Mouse (Mus musculus) CH12.LX (cell line): ENCODE results near the gene Rad54l2. TPM values are rescaled to one million over a fixed set of nuclear protein-coding genes. Genes with fewer than 3 reads are reported as not detected.

Source experiments
- DNase-seq: peaks from one replicate; pipeline ENCODE4 v3.0.0-alpha.2; 2013; ENCODE audit errors: extremely low read depth
- H3K27ac ChIP-seq: 2 replicates; pipeline ENCODE4 v1.5.1; 2012; ENCODE audit warnings: low read depth, mild to moderate bottlenecking, control low read depth, moderate library complexity; ENCODE audit not compliant: insufficient read depth
- H3K27me3 ChIP-seq: replicated peaks from 2 replicates; pipeline ENCODE3; 2012; ENCODE audit warnings: inconsistent platforms
- H3K36me3 ChIP-seq, 2 experiments: replicated peaks in 1 of 2; 2 replicates each; pipeline versions ENCODE3 to v1.6.1; 2012; ENCODE audit warnings: inconsistent platforms in 1 of 2, low read length in 1 of 2, mild to moderate bottlenecking in 1 of 2, mixed read lengths in 1 of 2, moderate library complexity in 1 of 2; ENCODE audit not compliant: control insufficient read depth in 1 of 2, insufficient read depth in 1 of 2
- H3K4me1 ChIP-seq, 2 experiments: 2 replicates each; pipeline ENCODE4 v1.6.1; 2012; ENCODE audit warnings: inconsistent platforms in 1 of 2, moderate library complexity in 1 of 2; ENCODE audit not compliant: insufficient read depth in 2 of 2, control insufficient read depth in 1 of 2
- H3K4me2 ChIP-seq: 2 replicates; pipeline ENCODE4 v1.6.1; 2012; ENCODE audit warnings: low read depth, mild to moderate bottlenecking, control low read depth; ENCODE audit not compliant: poor library complexity, insufficient read depth, severe bottlenecking
- H3K4me3 ChIP-seq, 3 experiments: fragments of 150-350 bp in 1 of 3; sonication (generic) in 1 of 3; replicated peaks in 1 of 3; 2 replicates each; pipeline versions ENCODE3 to v1.5.1; 2011 to 2012; ENCODE audit warnings: low read depth in 2 of 3, low read length in 2 of 3, mild to moderate bottlenecking in 2 of 3, moderate library complexity in 2 of 3, control low read depth in 1 of 3, improper control_type of control experiment in 1 of 3, inconsistent platforms in 1 of 3, mixed read lengths in 1 of 3; ENCODE audit not compliant: poor library complexity in 1 of 3
- H3K79me2 ChIP-seq: replicated peaks from 2 replicates; pipeline ENCODE4 v1.6.1; 2012; ENCODE audit warnings: mild to moderate bottlenecking, moderate library complexity; ENCODE audit not compliant: control insufficient read depth, poor library complexity, insufficient read depth, severe bottlenecking; ENCODE audit errors: extremely low read depth
- H3K9ac ChIP-seq: 2 replicates; pipeline ENCODE4 v1.6.1; 2012; ENCODE audit warnings: low read depth, mild to moderate bottlenecking, control low read depth, moderate library complexity; ENCODE audit not compliant: insufficient read depth
- H3K9me3 ChIP-seq: replicated peaks from 2 replicates; pipeline ENCODE3; 2012; ENCODE audit warnings: low read length, inconsistent platforms, mixed read lengths
- CHD1 ChIP-seq: IDR thresholded peaks from 2 replicates; pipeline ENCODE4 v1.6.1; 2012; ENCODE audit warnings: low read depth, low read length, improper control_type of control experiment, inconsistent platforms
- CTCF ChIP-seq, 2 experiments: IDR thresholded peaks in 1 of 2; conservative IDR thresholded peaks in 1 of 2; 2 replicates each; pipeline ENCODE4 v1.5.1; 2011 to 2012; ENCODE audit warnings: low read depth in 2 of 2, low read length in 2 of 2, improper control_type of control experiment in 1 of 2, inconsistent platforms in 1 of 2, mild to moderate bottlenecking in 1 of 2, moderate library complexity in 1 of 2
- E2F4 ChIP-seq: IDR thresholded peaks from 2 replicates; pipeline ENCODE4 v1.6.1; 2011; ENCODE audit warnings: low read depth, low read length, improper control_type of control experiment; ENCODE audit not compliant: insufficient replicate concordance
- JUND ChIP-seq: conservative IDR thresholded peaks from 2 replicates; pipeline ENCODE4 v1.6.1; 2011; ENCODE audit warnings: low read depth, low read length, improper control_type of control experiment
- KAT2A ChIP-seq: IDR thresholded peaks from 2 replicates; pipeline ENCODE4 v1.6.1; 2012; ENCODE audit warnings: low read length, improper control_type of control experiment, inconsistent platforms; ENCODE audit not compliant: insufficient replicate concordance
- MEF2A ChIP-seq: IDR thresholded peaks from 2 replicates; pipeline ENCODE4 v1.6.1; 2014; ENCODE audit warnings: low read depth, mild to moderate bottlenecking, inconsistent platforms, low read length, improper control_type of control experiment, borderline replicate concordance
- SIN3A ChIP-seq: IDR thresholded peaks from 2 replicates; pipeline ENCODE4 v1.6.1; 2012; ENCODE audit warnings: low read length, improper control_type of control experiment, inconsistent platforms
- SMC3 ChIP-seq: IDR thresholded peaks from 2 replicates; pipeline ENCODE4 v1.6.1; 2011; ENCODE audit warnings: low read depth, low read length, improper control_type of control experiment
- dilution Hi-C: fragments of 300-500 bp; cut with MboI; formaldehyde crosslinking; loops from 2 replicates; pipeline ENCODE4 v1.14.3; 2020; ENCODE audit warnings: low sequenced_read_pairs; ENCODE audit not compliant: extremely low pct_unique_long_range_greater_than_20kb, extremely low pct_ligation_motif_present
- in situ Hi-C: fragments of 300-500 bp; cut with MboI; formaldehyde crosslinking; loops from 3 replicates; pipeline ENCODE4 v1.14.3; 2019; ENCODE audit warnings: low sequenced_read_pairs, low pct_ligation_motif_present, low pct_unique_long_range_greater_than_20kb, mixed read lengths
- polyA plus RNA-seq: library from polyadenylated mRNA; unstranded; fragments of >175 nt; gene quantifications from 2 replicates; pipeline ENCODE4 v1.2.1, GENCODE M21; 2012; ENCODE audit warnings: low read depth; ENCODE audit not compliant: insufficient read length
- total RNA-seq, 2 experiments: library from RNA; depleted of rRNA; stranded (reverse); fragments of 300-350 nt in 1 of 2; fragments of >200 nt in 1 of 2; gene quantifications; 2 replicates each; pipeline ENCODE4 v1.2.3; 2012 to 2014

The Rad54l2 gene
- total and polyA plus RNA-seq, 3 experiments = 7.2 to 16.5 (median 11.6) TPM

DNA sequence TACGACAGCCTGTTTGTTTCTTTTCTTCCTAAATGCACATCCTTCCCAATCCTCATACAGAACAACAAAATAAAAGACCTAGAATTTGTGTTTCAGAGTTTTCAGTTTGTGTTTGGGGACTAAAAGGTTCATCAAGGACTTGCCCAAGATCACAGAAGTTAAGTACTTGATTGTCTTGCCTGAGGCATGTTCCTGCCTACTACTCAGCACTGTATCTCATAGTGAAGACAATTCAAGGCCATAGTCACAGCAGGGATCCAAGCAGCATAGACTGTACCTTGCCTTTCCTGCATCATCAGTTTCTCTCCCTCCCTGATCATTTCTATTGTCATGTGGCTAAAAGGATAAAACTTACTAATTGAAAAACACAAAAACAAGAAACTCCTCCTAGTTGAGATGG lies 49.0 kb downstream of the Rad54l2 start:
- peaks cover 0 to 28% of the 10 kb centered on the region in 2 experiments for H3K36me3 ChIP-seq
- no peak overlapping the region for H3K27ac ChIP-seq
- no peak for TF ChIP-seq KAT2A
- H3K9ac ChIP-seq = no peak overlapping the region
- H3K4me2 ChIP-seq = no peak overlapping the region
- peaks cover 3% of the 10 kb centered on the region for H3K9me3 ChIP-seq
- H3K27me3 ChIP-seq = no peaks in the 10 kb centered on the region
- dilution Hi-C loops (no loop called here), in situ Hi-C loops (no loop called here)
- no peak for DNase-seq
- H3K79me2 ChIP-seq = 0 out of 2 replicates have a peak, but pooled peaks cover 2% of the 10 kb centered on the region
- H3K4me1 ChIP-seq = no peaks in the 10 kb centered on the region
- H3K4me3 ChIP-seq = no peak overlapping the region

DNA sequence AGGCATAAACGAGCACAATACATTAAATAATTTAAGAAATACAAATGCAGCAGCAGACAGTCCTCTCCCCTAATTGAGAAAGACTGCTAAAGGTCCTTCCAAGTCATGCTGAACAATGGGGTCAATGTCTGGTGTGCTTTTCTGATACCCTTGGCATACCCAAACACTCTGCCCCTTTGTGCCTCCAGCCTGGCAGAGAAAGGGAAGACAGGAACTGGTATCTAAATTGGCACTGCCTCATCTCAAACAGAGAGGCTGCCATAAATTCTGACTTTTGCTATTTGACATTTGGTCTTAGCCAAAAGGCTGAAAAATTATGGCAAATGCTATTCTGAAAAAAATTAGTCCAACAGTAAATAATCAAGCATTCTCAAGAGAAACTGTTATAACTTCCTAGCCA lies 49.9 kb downstream of the Rad54l2 start:
- in situ Hi-C loops = no loop called here
- dilution Hi-C loops = no loop called here
- no peak for TF ChIP-seq SMC3
- no peak for TF ChIP-seq CHD1
- TF ChIP-seq CTCF (conservative IDR thresholded peaks at IDR 0.05 in 1 of 2, IDR thresholded peaks at IDR 0.05 in 1 of 2; ENCODE audit: low read depth in 2 of 2, low read length in 2 of 2) = no peak
- no peak for TF ChIP-seq JUND
- no peak for TF ChIP-seq E2F4
- no peak for TF ChIP-seq MEF2A

DNA sequence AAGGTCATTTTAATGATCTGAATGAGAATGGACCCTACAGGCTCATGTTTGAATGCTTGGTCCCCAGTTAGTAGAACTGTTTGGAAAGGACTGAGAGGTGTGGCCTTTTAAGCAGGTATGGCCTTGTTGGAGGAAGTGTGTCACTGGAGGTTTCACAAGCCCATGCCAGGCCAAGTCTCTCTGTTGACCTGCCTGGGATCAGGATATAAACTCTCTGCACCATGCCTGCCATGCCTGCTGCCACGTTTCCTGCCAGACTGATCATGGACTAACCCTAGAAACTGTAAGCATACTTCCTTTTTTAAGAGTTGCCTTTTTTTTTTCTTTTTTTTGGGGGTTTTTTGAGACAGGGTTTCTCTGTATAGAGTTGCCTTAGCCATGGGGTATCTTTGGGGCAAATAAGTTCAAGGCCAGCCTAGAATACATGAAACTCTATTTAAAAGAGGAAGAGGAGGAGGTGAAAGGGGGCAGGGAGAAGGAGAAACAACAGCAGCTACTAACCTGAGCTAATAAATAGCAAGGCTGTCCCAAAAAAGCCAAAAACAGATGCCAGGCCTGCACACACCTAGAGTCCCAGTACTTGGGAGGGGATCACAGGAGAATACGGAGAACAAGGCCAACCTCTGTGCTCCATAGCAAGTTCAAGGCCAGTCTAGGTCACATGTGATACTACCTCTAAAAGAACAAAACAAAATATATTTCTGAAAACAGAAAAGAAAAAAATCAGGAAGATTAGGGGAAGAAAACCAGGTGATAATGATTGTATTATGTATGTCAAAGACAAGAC lies 50.6 kb downstream of the Rad54l2 start:
- H3K4me1 ChIP-seq = peaks cover 0 to 3% of the 10 kb centered on the region in 2 experiments; a peak in 1 of 4 replicates

More for the DNA sequence above, 49.9 kb downstream of the Rad54l2 start:
- H3K4me3 ChIP-seq = no peak overlapping the region
- H3K9ac ChIP-seq = no peak overlapping the region
- no peak overlapping the region for H3K27ac ChIP-seq
- H3K4me1 ChIP-seq = no peaks in the 10 kb centered on the region
- H3K79me2 ChIP-seq = 0 out of 2 replicates have a peak, but pooled peaks cover 2% of the 10 kb centered on the region
- no peaks in the 10 kb centered on the region for H3K27me3 ChIP-seq
- H3K9me3 ChIP-seq = peaks cover 3% of the 10 kb centered on the region
- no peak for DNase-seq
- peaks cover 0 to 28% of the 10 kb centered on the region in 2 experiments for H3K36me3 ChIP-seq
- no peak overlapping the region for H3K4me2 ChIP-seq

More for the DNA sequence above, 50.6 kb downstream of the Rad54l2 start:
- no peaks in the 10 kb centered on the region for H3K27me3 ChIP-seq
- H3K36me3 ChIP-seq = peaks cover 0 to 28% of the 10 kb centered on the region in 2 experiments
- DNase-seq = no peak
- no peak overlapping the region for H3K4me3 ChIP-seq
- TF ChIP-seq SIN3A = no peak
- dilution Hi-C loops = no loop called here
- peaks cover 3% of the 10 kb centered on the region for H3K9me3 ChIP-seq
- H3K4me2 ChIP-seq = no peak overlapping the region
- no peak overlapping the region for H3K9ac ChIP-seq
- H3K79me2 ChIP-seq = peaks cover 2% of the 10 kb centered on the region; the same call in 1 of the 2 replicates
- no peak overlapping the region for H3K27ac ChIP-seq
- in situ Hi-C loops = no loop called here
